ENCODE assay signal across 18 mouse cellular contexts in genomic region chr14:51480278-51480677, GRCm38 (mm10). TPM values are rescaled to one million over a fixed set of nuclear protein-coding genes. Genes with fewer than 3 reads are reported as not detected.
DNase-seq lines count a peak whose midpoint lies in the region; ATAC-seq and TF ChIP-seq lines count a peak whose summit lies in the region.
"Not testable (repeated sequence)": the region's sequence is repeated elsewhere in the genome, so short reads cannot be mapped to it uniquely, and the experiment has no call there.
"Had no signal": no experiment of that assay in that cellular context is flagged by ENCODE, and none has a peak within 500 bp of the region (broad histone marks: within the 10 kb centered on the region; RNA-seq: fewer than 3 reads in every experiment).

No protein-coding gene starts in this region.

- not testable (repeated sequence) for H3K36me3 ChIP-seq in ES-Bruce4 (ENCODE audit: control insufficient read depth, insufficient read depth, low read length, poor library complexity, severe bottlenecking); lung, embryonic 14.5 days (ENCODE audit: insufficient read depth)

- H3K4me2 ChIP-seq in lung, embryonic 14.5 days: not testable (repeated sequence)

- DNase-seq in 3T3-L1 (ENCODE audit: low read depth, low spot score) (peak; percentile 70), NIH3T3 (ENCODE audit: low read depth) (peak; percentile 67)
- DNase-seq in adrenal gland, adult (ENCODE audit: inconsistent age in 2 of 2, low spot score in 1 of 2): peak; percentile 37 to 77
- DNase-seq in heart, adult 11 months: peak; percentile 76
- DNase-seq in kidney, postnatal 36 days: peak; percentile 6 to 15
- DNase-seq in lung, embryonic 14.5 days: not testable (repeated sequence)

- TF ChIP-seq CTCF in ES-Bruce4 (IDR thresholded peaks at IDR 0.05; ENCODE audit: low read depth, low read length): peak; percentile 25
- TF ChIP-seq CTCF in lung, embryonic 14.5 days (IDR thresholded peaks at IDR 0.05; ENCODE audit: low read depth): 0 out of 2 replicates have a peak, but pooled peaks have one; percentile 8

- H3K4me1 ChIP-seq in ES-Bruce4 (ENCODE audit: control insufficient read depth, insufficient read depth, low read length); lung, embryonic 14.5 days (ENCODE audit: insufficient read depth): not testable (repeated sequence)

- ATAC-seq in lung, embryonic 14.5 days (ENCODE audit: insufficient read depth): not testable (repeated sequence)

- TF ChIP-seq EP300 in ES-Bruce4 (IDR thresholded peaks at IDR 0.05; ENCODE audit: insufficient read depth, low read depth, low read length): not testable (repeated sequence)

- not testable (repeated sequence) for H3K9ac ChIP-seq in ES-Bruce4 (ENCODE audit: low read depth, poor library complexity, severe bottlenecking); lung, embryonic 14.5 days

- 88% methylated on average over 10 of the region's 10 CpGs for WGBS in lung, embryonic 14.5 days

- not testable (repeated sequence) for H3K27me3 ChIP-seq in ES-Bruce4 (ENCODE audit: control insufficient read depth, insufficient read depth, low read length, poor library complexity, severe bottlenecking); lung, embryonic 14.5 days (ENCODE audit: insufficient read depth, low read length)

- H3K4me3 ChIP-seq in ES-Bruce4 (ENCODE audit: low read depth, low read length); lung, embryonic 14.5 days (ENCODE audit: low read depth, low read length): not testable (repeated sequence)

- not testable (repeated sequence) for H3K27ac ChIP-seq in ES-Bruce4 (ENCODE audit: insufficient read depth, low read length); lung, embryonic 14.5 days (ENCODE audit: low read depth)

- H3K9me3 ChIP-seq in ES-Bruce4 (replicated peaks; ENCODE audit: control insufficient read depth, insufficient read depth, low read length, poor library complexity, severe bottlenecking); lung, embryonic 14.5 days (ENCODE audit: low read depth, low read length): not testable (repeated sequence)

- not testable (repeated sequence) for TF ChIP-seq POLR2A in ES-Bruce4 (IDR thresholded peaks at IDR 0.05; ENCODE audit: insufficient read depth, low read length)

RNA-seq across cellular contexts. Expression of gene Vmn2r89, which starts 28.6 kb away (rescaled TPM):
- polyA plus RNA-seq in ES-Bruce4 (2011; ENCODE audit: insufficient read depth, insufficient read length, low read depth, missing spikeins): 0.12 TPM in 1 of 2 replicates, not detected in the other
- polyA plus RNA-seq in lung, embryonic 14.5 days (2014; fragmentation: Nextera tagmentation; extraction: Ambion mirVana): not detected in 2 replicates
- polyA plus RNA-seq: cerebellum, adult 2 months; embryonic facial prominence, embryonic 10.5 days; embryonic facial prominence, embryonic 14.5 days; forebrain, embryonic 13.5 days; forebrain, postnatal 0 days; gonadal fat pad, adult 2 months; heart, embryonic 13.5 days; heart, postnatal 0 days; hindbrain, embryonic 11.5 days; hindbrain, embryonic 15.5 days; intestine, embryonic 16.5 days had no signal
